19 mouse cellular contexts compared by ENCODE assay signal in genomic region chr13:76318635-76319034, GRCm38 (mm10). TPM values are rescaled to one million over a fixed set of nuclear protein-coding genes. Genes with fewer than 3 reads are reported as not detected.
DNase-seq lines count a peak whose midpoint lies in the region; ATAC-seq and TF ChIP-seq lines count a peak whose summit lies in the region.
"Had no signal": no experiment of that assay in that cellular context is flagged by ENCODE, and none has a peak within 500 bp of the region (broad histone marks: within the 10 kb centered on the region; RNA-seq: fewer than 3 reads in every experiment).

No protein-coding gene starts in this region.

- ATAC-seq in stomach, embryonic 16.5 days (ENCODE audit: insufficient read depth, low FRiP score), result peak; percentile 58
- ATAC-seq in stomach, postnatal 0 days (ENCODE audit: low FRiP score, low TSS enrichment), result no peak
- ATAC-seq: activated CD4-positive, CD25-positive, alpha-beta regulatory T cell, adult 4 months; hindbrain, postnatal 0 days had no signal

- no peak overlapping the region for H3K4me3 ChIP-seq in stomach, embryonic 16.5 days (replicated peaks; ENCODE audit: low read length)
- no peak overlapping the region for H3K4me3 ChIP-seq in stomach, postnatal 0 days (ENCODE audit: low read depth, low read length)
- H3K4me3 ChIP-seq: embryonic facial prominence, embryonic 10.5 days; kidney, embryonic 15.5 days; midbrain, embryonic 12.5 days had no signal

- no peak overlapping the region for H3K4me2 ChIP-seq in stomach, embryonic 16.5 days (ENCODE audit: low read depth, low read length)
- H3K4me2 ChIP-seq in stomach, postnatal 0 days (replicated peaks; ENCODE audit: low read depth), result no peak overlapping the region
- H3K4me2 ChIP-seq: kidney, embryonic 15.5 days; midbrain, embryonic 12.5 days had no signal

- H3K4me1 ChIP-seq in stomach, embryonic 16.5 days (ENCODE audit: control insufficient read depth, insufficient read depth, low read length), result no peaks in the 10 kb centered on the region
- no peaks in the 10 kb centered on the region for H3K4me1 ChIP-seq in stomach, postnatal 0 days (replicated peaks; ENCODE audit: control insufficient read depth, insufficient read depth)
- H3K4me1 ChIP-seq: embryonic facial prominence, embryonic 10.5 days; kidney, embryonic 15.5 days; midbrain, embryonic 12.5 days had no signal

- TF ChIP-seq EP300 in stomach, postnatal 0 days (optimal IDR thresholded peaks at IDR 0.05), result no peak

- no peaks in the 10 kb centered on the region for H3K9me3 ChIP-seq in stomach, embryonic 16.5 days (replicated peaks; ENCODE audit: control insufficient read depth, low read length)
- H3K9me3 ChIP-seq in stomach, postnatal 0 days (ENCODE audit: control insufficient read depth, low read length), result no peaks in the 10 kb centered on the region
- H3K9me3 ChIP-seq: embryonic facial prominence, embryonic 10.5 days; kidney, embryonic 15.5 days; midbrain, embryonic 12.5 days had no signal

- no peak for TF ChIP-seq CTCF in stomach, postnatal 0 days (IDR thresholded peaks at IDR 0.05; ENCODE audit: low read depth)

- H3K9ac ChIP-seq in stomach, embryonic 16.5 days (ENCODE audit: low read length), result no peak overlapping the region
- no peak overlapping the region for H3K9ac ChIP-seq in stomach, postnatal 0 days (ENCODE audit: low read length)
- H3K9ac ChIP-seq: kidney, embryonic 15.5 days; liver, embryonic 14.5 days; midbrain, embryonic 12.5 days had no signal

- peak; percentile 71 to 73 for DNase-seq in frontal cortex, adult 2 months (ENCODE audit: extremely low spot score in 1 of 2, low spot score in 1 of 2)
- DNase-seq in frontal cortex, postnatal 14 days (ENCODE audit: low spot score in 2 of 2), result no peak
- no peak for DNase-seq in stomach, postnatal 0 days (ENCODE audit: low spot score)
- DNase-seq in left cerebral cortex, postnatal 25 days (ENCODE audit: low spot score in 2 of 2), result peak; percentile 50 to 72
- DNase-seq in heart, adult 18-20 months, result no peak
- no peak for DNase-seq in thymus, postnatal 14 days
- DNase-seq in B cell, adult 2 months, result no peak
- DNase-seq: cerebellum, adult 2 months; heart, adult 11 months; heart, postnatal 10 days; thymus, postnatal 4 days had no signal

- intact Hi-C loops in left cerebral cortex, postnatal 25 days (cut with DNase I), result no loop called here

- H3K27ac ChIP-seq in stomach, embryonic 16.5 days (ENCODE audit: low read length), result no peak overlapping the region
- no peak overlapping the region for H3K27ac ChIP-seq in stomach, postnatal 0 days (replicated peaks)
- H3K27ac ChIP-seq: embryonic facial prominence, embryonic 10.5 days; hindbrain, postnatal 0 days; kidney, embryonic 15.5 days; liver, embryonic 14.5 days; midbrain, embryonic 12.5 days had no signal

- WGBS in stomach, embryonic 16.5 days, result 16% methylated on average over 3 of the region's 3 CpGs
- 13% methylated on average over 3 of the region's 3 CpGs for WGBS in stomach, postnatal 0 days

- no peaks in the 10 kb centered on the region for H3K36me3 ChIP-seq in stomach, embryonic 16.5 days (ENCODE audit: control insufficient read depth, insufficient read depth, low read length)
- no peaks in the 10 kb centered on the region for H3K36me3 ChIP-seq in stomach, postnatal 0 days (ENCODE audit: control insufficient read depth, insufficient read depth, low read length)
- H3K36me3 ChIP-seq: embryonic facial prominence, embryonic 10.5 days; kidney, embryonic 15.5 days; midbrain, embryonic 12.5 days had no signal

- no peaks in the 10 kb centered on the region for H3K27me3 ChIP-seq in stomach, embryonic 16.5 days (ENCODE audit: control insufficient read depth, insufficient read depth, low read length)
- no peaks in the 10 kb centered on the region for H3K27me3 ChIP-seq in stomach, postnatal 0 days (ENCODE audit: control insufficient read depth, insufficient read depth, low read length)
- H3K27me3 ChIP-seq: kidney, embryonic 15.5 days; midbrain, embryonic 12.5 days had no signal

RNA-seq across cellular contexts. Expression of gene Fam81b, which starts 13.8 kb away (rescaled TPM):
- 0.29 and 0.38 TPM in 2 replicates for polyA plus RNA-seq in frontal cortex, adult 2 months (2012; rRNA removed)
- polyA plus RNA-seq in stomach, embryonic 16.5 days (2015; fragmentation: Nextera tagmentation; extraction: Ambion mirVana), result not detected in 2 replicates
- not detected in 2 replicates for polyA plus RNA-seq in stomach, postnatal 0 days (2015; fragmentation: Nextera tagmentation; extraction: Ambion mirVana)
- total RNA-seq in left cerebral cortex, postnatal 25 days (2021), result not detected
- total RNA-seq in heart, adult 18-20 months (2021), result not detected
- total RNA-seq: heart, postnatal 10 days; hindbrain, postnatal 0 days; layer of hippocampus, postnatal 25 days had no signal
- polyA plus RNA-seq: activated CD4-positive, CD25-positive, alpha-beta regulatory T cell, adult 4 months; embryonic facial prominence, embryonic 10.5 days; kidney, embryonic 15.5 days; liver, embryonic 14.5 days; midbrain, embryonic 12.5 days had no signal

Comparison
In these comparisons a context has a peak if more than half of its experiments do, and no peak if none do; other contexts are left out.
1. DNase-seq: peak in frontal cortex, adult 2 months (2 of 2) and left cerebral cortex, postnatal 25 days (2 of 2); none in frontal cortex, postnatal 14 days (0 of 2), stomach, postnatal 0 days (single experiment), heart, adult 18-20 months (0 of 2), thymus, postnatal 14 days (single experiment) and B cell, adult 2 months (0 of 2).